Mouse (Mus musculus): ENCODE data around the gene Rmnd1. TPM values are rescaled to one million over a fixed set of nuclear protein-coding genes. Genes with fewer than 3 reads are reported as not detected.

Gene Rmnd1
- polyA plus RNA-seq, 1 experiment from 2014 or later, result 67.0 TPM

DNA sequence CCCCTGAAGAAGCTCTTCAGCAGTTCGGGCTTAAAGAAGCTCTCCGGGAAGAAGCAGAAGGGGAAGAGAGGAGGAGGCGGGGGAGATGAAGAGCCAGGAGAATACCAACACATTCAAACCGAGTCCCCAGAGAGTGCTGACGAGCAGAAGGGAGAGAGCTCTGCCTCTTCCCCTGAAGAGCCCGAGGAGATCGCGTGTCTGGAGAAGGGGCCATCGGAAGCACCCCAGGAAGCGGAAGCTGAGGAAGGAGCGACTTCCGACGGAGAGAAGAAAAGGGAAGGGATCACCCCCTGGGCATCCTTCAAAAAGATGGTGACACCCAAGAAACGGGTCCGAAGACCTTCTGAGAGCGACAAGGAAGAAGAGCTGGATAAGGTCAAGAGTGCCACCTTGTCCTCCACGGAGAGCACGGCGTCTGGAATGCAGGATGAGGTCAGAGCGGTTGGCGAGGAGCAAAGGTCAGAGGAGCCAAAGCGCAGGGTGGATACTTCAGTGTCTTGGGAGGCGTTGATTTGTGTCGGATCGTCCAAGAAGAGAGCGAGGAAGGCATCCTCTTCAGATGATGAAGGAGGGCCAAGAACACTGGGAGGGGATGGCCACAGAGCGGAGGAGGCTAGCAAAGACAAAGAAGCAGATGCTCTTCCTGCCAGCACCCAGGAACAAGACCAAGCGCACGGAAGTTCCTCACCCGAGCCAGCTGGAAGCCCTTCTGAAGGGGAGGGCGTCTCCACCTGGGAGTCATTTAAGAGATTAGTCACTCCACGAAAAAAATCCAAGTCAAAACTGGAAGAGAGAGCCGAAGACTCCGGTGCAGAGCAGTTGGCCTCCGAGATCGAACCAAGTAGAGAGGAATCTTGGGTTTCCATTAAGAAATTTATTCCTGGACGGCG is 77.6 kb downstream of the Rmnd1 start:
- 90% methylated on average over 38 of the region's 38 CpGs for WGBS
- H3K9me3 ChIP-seq (ENCODE audit: control insufficient read depth, low read length), result no peaks in the 10 kb centered on the region
- DNase-seq (ENCODE audit: low spot score) (peak; percentile 35), ATAC-seq (replicated peaks; ENCODE audit: low FRiP score) (no peak)
- no peaks in the 10 kb centered on the region for H3K27me3 ChIP-seq (ENCODE audit: control insufficient read depth, insufficient read depth, low read length)
- H3K27ac ChIP-seq (ENCODE audit: low read depth, low read length), result no peak overlapping the region
- H3K36me3 ChIP-seq (ENCODE audit: control insufficient read depth, insufficient read depth, low read length), result no peaks in the 10 kb centered on the region
- H3K9ac ChIP-seq (ENCODE audit: low read length), result no peak overlapping the region
- no peak overlapping the region for H3K4me3 ChIP-seq (ENCODE audit: low read depth, low read length)
- H3K4me1 ChIP-seq (replicated peaks; ENCODE audit: control insufficient read depth, insufficient read depth, low read length), result no peaks in the 10 kb centered on the region
- H3K4me2 ChIP-seq (ENCODE audit: low read depth, low read length, severe bottlenecking), result no peak overlapping the region

Other genes starting within 250 kb of the Rmnd1 start
- gene Akap12, start 166.0 kb downstream of the Rmnd1 start, polyA plus RNA-seq (2014; fragmentation: Nextera tagmentation; extraction: Ambion mirVana), result 39.1 and 43.0 TPM in 2 replicates
- gene Zbtb2, start 44.3 kb downstream of the Rmnd1 start, polyA plus RNA-seq (2014; fragmentation: Nextera tagmentation; extraction: Ambion mirVana), result 21.2 and 21.8 TPM in 2 replicates
- 27.6 and 32.6 TPM in 2 replicates for gene Armt1, start 79 bp upstream of the Rmnd1 start, polyA plus RNA-seq (2014; fragmentation: Nextera tagmentation; extraction: Ambion mirVana)
- not detected in 2 replicates for gene Ccdc170, start 50.1 kb upstream of the Rmnd1 start, polyA plus RNA-seq (2014; fragmentation: Nextera tagmentation; extraction: Ambion mirVana)
- 0.13 TPM in 1 of 2 replicates, not detected in the other for gene Esr1, start 179.2 kb upstream of the Rmnd1 start, polyA plus RNA-seq (2014; fragmentation: Nextera tagmentation; extraction: Ambion mirVana)

Measured in forebrain, embryonic 11.5 days (tissue).